Mouse (Mus musculus): ENCODE results near the gene Syt16.

DNA sequence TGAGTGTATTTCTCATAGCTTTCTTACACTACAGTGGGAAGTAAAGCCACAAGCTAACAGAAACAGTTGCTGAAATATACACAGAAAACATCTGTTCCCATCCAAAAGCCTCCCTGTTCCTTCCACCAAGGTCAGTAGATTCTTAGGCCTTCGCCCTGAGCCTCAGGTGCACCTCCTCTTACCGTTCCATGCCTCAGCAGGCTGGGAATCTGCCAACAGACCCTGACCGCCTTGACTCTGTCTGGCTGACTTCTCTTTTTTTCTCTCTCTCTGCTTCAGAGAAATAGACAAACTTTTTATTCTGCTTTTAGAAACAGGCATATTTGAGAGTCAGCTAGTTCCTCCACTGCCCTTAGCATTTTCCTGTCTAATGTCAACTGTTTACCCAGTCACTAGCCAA is 19.3 kb upstream of the Syt16 start:
- TF ChIP-seq CTCF (conservative IDR thresholded peaks at IDR 0.05; ENCODE audit: insufficient read depth, insufficient read length, low read depth, low read length): no peak
- no peak for TF ChIP-seq POLR2A (IDR thresholded peaks at IDR 0.05; ENCODE audit: low read depth, low read length)

All from kidney, adult 2 months (tissue).